Mouse (Mus musculus) stomach, postnatal 0 days (tissue): Measurements from ENCODE around the gene Agps.

Experiments
- CTCF ChIP-seq: IDR thresholded peaks from 2 replicates; pipeline ENCODE4 v1.5.1; 2016; ENCODE audit warnings: antibody characterized with exemption, low read depth, mild to moderate bottlenecking, moderate library complexity
- EP300 ChIP-seq: optimal IDR thresholded peaks from 2 replicates; pipeline ENCODE3; 2016; ENCODE audit warnings: antibody characterized with exemption

GRCm38 (mm10) chr2:75824846-75825245, 7.1 kb upstream of the Agps start:
- TF ChIP-seq EP300 (no peak), CTCF (no peak)
